Mouse (Mus musculus) ES-E14 (cell line): ENCODE measurements at regions not wholly inside any gene's neighbourhood (a gene's known extent, or its start where the extent isn't known, plus 50 kb on each side); places are given as distances from the start of the nearest gene placed in this dataset.

Experiments used
- CHD2 ChIP-seq: IDR thresholded peaks from 2 replicates; pipeline ENCODE4 v1.6.1; 2014; ENCODE audit warnings: mild to moderate bottlenecking, low read depth, low read length, inconsistent platforms
- ZC3H11A ChIP-seq: IDR thresholded peaks from 2 replicates; pipeline ENCODE4 v1.6.1; 2012; ENCODE audit warnings: low read depth, mild to moderate bottlenecking, inconsistent platforms, low read length, borderline replicate concordance

DNA sequence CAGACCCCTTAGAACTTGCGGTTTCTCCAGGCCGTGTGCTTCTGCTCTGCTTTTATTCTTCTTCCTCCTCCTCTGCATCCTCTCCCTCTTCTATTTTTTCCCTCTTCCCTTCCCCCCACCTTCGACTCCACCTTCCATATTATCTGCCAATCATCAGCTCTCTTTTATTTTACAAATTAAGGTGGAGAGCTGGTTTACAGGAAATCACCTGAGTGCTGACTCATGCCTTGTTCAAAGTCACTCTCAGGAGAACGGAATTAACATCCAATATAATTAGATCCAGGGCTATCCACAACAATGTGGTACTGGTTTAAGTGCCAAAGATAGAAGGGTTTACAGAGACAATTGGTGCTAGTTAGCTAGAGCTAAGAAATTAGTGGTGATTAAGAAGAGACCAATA lies 523.1 kb upstream of the Dmac1 start:
- no peak for TF ChIP-seq ZC3H11A
- no peak for TF ChIP-seq CHD2
